ENCODE assay signal across 8 mouse cellular contexts in genomic region chr17:32536867-32537250, GRCm38 (mm10). TPM values are rescaled to one million over a fixed set of nuclear protein-coding genes. Genes with fewer than 3 reads are reported as not detected.
DNase-seq lines count a peak whose midpoint lies in the region; ATAC-seq and TF ChIP-seq lines count a peak whose summit lies in the region.

No protein-coding gene starts in this region.

- no peak overlapping the region for H3K27ac ChIP-seq in forebrain, embryonic 14.5 days (ENCODE audit: low read depth, low read length)

- peak overlapping the region; percentile 57 for H3K9ac ChIP-seq in forebrain, embryonic 14.5 days (ENCODE audit: low read length)

- peak overlapping the region; percentile 59 for H3K4me2 ChIP-seq in forebrain, embryonic 14.5 days (ENCODE audit: low read length)
- H3K4me2 ChIP-seq in myocyte (ENCODE audit: low read depth) = peak overlapping the region; percentile 90

- ATAC-seq in forebrain, embryonic 14.5 days = 0 out of 2 replicates have a peak, but pooled peaks have one; percentile 19

- H3K27me3 ChIP-seq in forebrain, embryonic 14.5 days (replicated peaks; ENCODE audit: control insufficient read depth, insufficient read depth, low read length) = no peaks in the 10 kb centered on the region
- no peaks in the 10 kb centered on the region for H3K27me3 ChIP-seq in myocyte (ENCODE audit: control insufficient read depth, insufficient read depth, insufficient read length)

- H3ac ChIP-seq in myocyte (ENCODE audit: control insufficient read depth, insufficient read length) = peak overlapping the region; percentile 38

- H3K4me1 ChIP-seq in forebrain, embryonic 14.5 days (ENCODE audit: control insufficient read depth, insufficient read depth, low read length) = peaks cover 8% of the 10 kb centered on the region

- no peaks in the 10 kb centered on the region for H3K36me3 ChIP-seq in forebrain, embryonic 14.5 days (ENCODE audit: control insufficient read depth, insufficient read depth, low read length)
- no peaks in the 10 kb centered on the region for H3K36me3 ChIP-seq in myocyte (ENCODE audit: control insufficient read depth, insufficient read depth)

- H3K9me3 ChIP-seq in forebrain, embryonic 14.5 days (replicated peaks; ENCODE audit: control insufficient read depth, low read length) = no peaks in the 10 kb centered on the region

- peak overlapping the region; percentile 40 for H3K4me3 ChIP-seq in forebrain, embryonic 14.5 days (ENCODE audit: low read depth, low read length)
- H3K4me3 ChIP-seq in myocyte = peak overlapping the region; percentile 25

- TF ChIP-seq POLR2A in myocyte (IDR thresholded peaks at IDR 0.05; ENCODE audit: insufficient read length, low read depth) = no peak

- no peaks in the 10 kb centered on the region for H3K79me2 ChIP-seq in myocyte (ENCODE audit: control insufficient read depth, insufficient read depth)

- peak; percentile 47 to 75 for DNase-seq in adrenal gland, adult (ENCODE audit: inconsistent age in 2 of 2, low spot score in 1 of 2)
- DNase-seq in adrenal gland, postnatal 4 days (ENCODE audit: low spot score in 2 of 2) = no peak
- peak; percentile 47 for DNase-seq in adrenal gland, postnatal 14 days
- no peak for DNase-seq in forebrain, embryonic 14.5 days (ENCODE audit: low spot score)
- peak; percentile 35 to 39 for DNase-seq in kidney, postnatal 25 days
- DNase-seq in spleen, adult 18-20 months = no peak
- DNase-seq in thymus, postnatal 0 days (ENCODE audit: low spot score) = no peak

- 71% methylated on average over 5 of the region's 5 CpGs for WGBS in forebrain, embryonic 14.5 days

TF ChIP-seq in myocyte, 11 proteins besides CTCF, POLR2A, EP300 and RAD21:
- TF ChIP-seq E2F4 (IDR thresholded peaks at IDR 0.05; ENCODE audit: insufficient read depth) = no peak
- no peak for TF ChIP-seq TCF3 (IDR thresholded peaks at IDR 0.05; ENCODE audit: insufficient read length, low read depth)
- TF ChIP-seq USF1 (IDR thresholded peaks at IDR 0.05; ENCODE audit: low read depth) = no peak
- TF ChIP-seq CEBPB (IDR thresholded peaks at IDR 0.05; ENCODE audit: insufficient read depth, poor library complexity, severe bottlenecking) = no peak
- TF ChIP-seq MYOG (IDR thresholded peaks at IDR 0.05; ENCODE audit: control insufficient read depth in 1 of 3, insufficient read depth in 1 of 3, insufficient read length in 2 of 3, low read depth in 2 of 3) = no peak
- no peak for TF ChIP-seq TCF12 (IDR thresholded peaks at IDR 0.05; ENCODE audit: insufficient read depth, poor library complexity, severe bottlenecking)
- no peak for TF ChIP-seq POLR2AphosphoS2 (IDR thresholded peaks at IDR 0.05; ENCODE audit: insufficient read length, low read depth)
- TF ChIP-seq MYOD1 (IDR thresholded peaks at IDR 0.05; ENCODE audit: control insufficient read depth in 1 of 3, insufficient read length in 2 of 3, low read depth in 2 of 3) = no peak
- no peak for TF ChIP-seq SRF (IDR thresholded peaks at IDR 0.05; ENCODE audit: control insufficient read depth, insufficient read length, low read depth)
- TF ChIP-seq MAX (IDR thresholded peaks at IDR 0.05; ENCODE audit: low read depth) = no peak
- no peak for TF ChIP-seq REST (IDR thresholded peaks at IDR 0.05; ENCODE audit: insufficient read depth, insufficient read length)
TF ChIP-seq in myocyte: peak in this region for 0.

RNA-seq across cellular contexts. Expression of gene Cyp4f16, which starts 0.5 kb away (rescaled TPM):
- 10 to 100 TPM; 26.0 to 27.6 TPM for total RNA-seq in adrenal gland, postnatal 4 days (2021)
- 9.1 and 12.5 TPM in 2 replicates for total RNA-seq in adrenal gland, postnatal 14 days (2021)
- polyA plus RNA-seq in forebrain, embryonic 14.5 days (2014; fragmentation: Nextera tagmentation; extraction: Ambion mirVana) = 18.4 and 20.6 TPM in 2 replicates
- 12.0 TPM for polyA plus RNA-seq in myocyte (2012; fragmentation: generic; extraction: Trizol)
- 5.6 and 6.3 TPM in 2 replicates for polyA plus RNA-seq in thymus, postnatal 0 days (2015; fragmentation: Nextera tagmentation; extraction: Ambion mirVana)

RNA-seq across cellular contexts. Expression of gene Cyp4f17, which starts 31.0 kb away (rescaled TPM):
- total RNA-seq in adrenal gland, postnatal 4 days (2021) = 10 to 100 TPM in 1 of 2 experiments, 1 to 10 TPM in 1; 9.8 to 12.7 TPM
- total RNA-seq in adrenal gland, postnatal 14 days (2021) = 7.7 and 7.9 TPM in 2 replicates
- polyA plus RNA-seq in forebrain, embryonic 14.5 days (2014; fragmentation: Nextera tagmentation; extraction: Ambion mirVana) = 4.1 and 5.8 TPM in 2 replicates
- 1.8 TPM for polyA plus RNA-seq in myocyte (2012; fragmentation: generic; extraction: Trizol)
- polyA plus RNA-seq in thymus, postnatal 0 days (2015; fragmentation: Nextera tagmentation; extraction: Ambion mirVana) = 2.2 and 3.0 TPM in 2 replicates

Comparison
In these comparisons a context has a peak if more than half of its experiments do, and no peak if none do; other contexts are left out.
1. DNase-seq: peak in adrenal gland, adult (2 of 2), adrenal gland, postnatal 14 days (single experiment) and kidney, postnatal 25 days (2 of 2); none in adrenal gland, postnatal 4 days (0 of 2), forebrain, embryonic 14.5 days (single experiment), spleen, adult 18-20 months (0 of 2) and thymus, postnatal 0 days (single experiment).